Mouse (Mus musculus) megakaryocyte, embryonic 14.5 days (primary cell): Measurements from ENCODE around the gene Sorcs2.

ENCODE experiments used
- FLI1 ChIP-seq: IDR thresholded peaks from 2 replicates; pipeline ENCODE4 v1.6.1; 2012; ENCODE audit warnings: low read length, inconsistent platforms, mixed read lengths
- GATA1 ChIP-seq: IDR thresholded peaks from 3 replicates; pipeline ENCODE4 v1.6.1; 2012; ENCODE audit warnings: mixed read lengths, low read length, inconsistent platforms, borderline replicate concordance

DNA sequence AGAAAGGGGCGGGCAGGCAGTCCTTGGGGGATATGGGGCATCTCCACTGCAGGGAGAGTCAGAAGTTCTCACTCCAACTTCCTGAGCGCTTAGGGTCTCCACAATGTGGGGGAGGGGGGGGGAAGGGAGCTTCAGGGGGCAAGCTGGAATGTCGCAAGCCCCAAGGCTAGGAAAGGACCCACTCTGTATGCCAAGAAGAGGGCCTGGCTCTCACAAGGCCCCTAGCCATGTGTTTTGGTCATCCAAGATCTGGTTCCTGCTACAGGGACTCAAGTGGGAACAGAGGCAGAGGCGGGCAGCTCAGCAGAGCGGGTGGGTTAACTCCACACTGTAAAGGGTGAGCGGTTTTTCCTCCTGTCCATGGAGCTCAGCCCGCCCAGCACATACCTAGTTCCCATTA, 37.6 kb downstream of the Sorcs2 start:
- TF ChIP-seq GATA1, result no peak
- no peak for TF ChIP-seq FLI1
